Mouse (Mus musculus) lung, postnatal 0 days (tissue): Measurements from ENCODE around the gene Nek5. TPM values are rescaled to one million over a fixed set of nuclear protein-coding genes. Genes with fewer than 3 reads are reported as not detected.

ENCODE experiments used
- ATAC-seq: fragments of 200-750 bp; cut with Nextera tagmentation; 2 replicates; pipeline ENCODE4 v1.8.0; 2017; ENCODE audit warnings: moderate library complexity
- DNase-seq: peaks from one replicate; pipeline ENCODE4 v3.0.0-alpha.2; 2016; ENCODE audit warnings: low spot score
- H3K27ac ChIP-seq: fragments of 300-500 bp; sonication (generic); 2 replicates; pipeline ENCODE4 v1.5.1; 2014; ENCODE audit warnings: antibody characterized with exemption, mild to moderate bottlenecking, low read length, mixed read lengths
- H3K27me3 ChIP-seq: fragments of 300-500 bp; sonication (generic); replicated peaks from 2 replicates; pipeline ENCODE4 v1.6.1; 2014; ENCODE audit warnings: low read length, mixed read lengths; ENCODE audit not compliant: insufficient read depth
- H3K36me3 ChIP-seq: fragments of 300-500 bp; sonication (generic); 2 replicates; pipeline ENCODE4 v1.6.1; 2014; ENCODE audit warnings: low read length, mixed read lengths; ENCODE audit not compliant: insufficient read depth
- H3K4me1 ChIP-seq: fragments of 300-500 bp; sonication (generic); 2 replicates; pipeline ENCODE4 v1.6.1; 2014; ENCODE audit warnings: antibody characterized with exemption, low read depth, low read length, mixed read lengths; ENCODE audit not compliant: insufficient read depth
- H3K4me2 ChIP-seq: fragments of 300-500 bp; sonication (generic); replicated peaks from 2 replicates; pipeline ENCODE4 v1.6.1; 2014; ENCODE audit warnings: low read depth, mild to moderate bottlenecking, low read length, moderate library complexity, mixed read lengths
- H3K4me3 ChIP-seq: fragments of 300-500 bp; sonication (generic); 2 replicates; pipeline ENCODE4 v1.5.1; 2014; ENCODE audit warnings: low read depth, low read length
- H3K9ac ChIP-seq: fragments of 300-500 bp; sonication (generic); replicated peaks from 2 replicates; pipeline ENCODE4 v1.6.1; 2014; ENCODE audit warnings: low read depth, mild to moderate bottlenecking
- H3K9me3 ChIP-seq: fragments of 300-500 bp; sonication (generic); 2 replicates; pipeline ENCODE4 v1.6.1; 2016; ENCODE audit warnings: low read length, mixed read lengths
- CTCF ChIP-seq: IDR thresholded peaks from 2 replicates; pipeline ENCODE4 v1.5.1; 2016; ENCODE audit warnings: antibody characterized with exemption, mild to moderate bottlenecking
- EP300 ChIP-seq: IDR thresholded peaks from 2 replicates; pipeline ENCODE4 v1.6.1; 2016; ENCODE audit warnings: antibody characterized with exemption, mild to moderate bottlenecking, control low read depth
- WGBS: fragments of 180-500 bp; shearing (Covaris S2); extraction: QIAGEN DNeasy Blood & Tissue Kit; methylation state at CpG from one replicate; pipeline ENCODE4 v1.1.7; 2014; 5-methylcytosine and 5-hydroxymethylcytosine counted together
- polyA plus RNA-seq: library from polyadenylated mRNA; unstranded; fragments of >200 nt; fragmentation: Nextera tagmentation; extraction: Ambion mirVana; gene quantifications from 2 replicates; pipeline ENCODE4 v1.2.1, GENCODE M21; 2015

Nek5 gene
- polyA plus RNA-seq, 1 experiment from 2014 or later: 5.2 TPM

- H3K4me3 ChIP-seq: no peak overlapping the region
- WGBS: 24% methylated on average over 7 of the region's 7 CpGs
- H3K9me3 ChIP-seq: no peaks in the 10 kb centered on the region
- H3K4me2 ChIP-seq: no peak overlapping the region; the same call in 1 of the 2 replicates
- no peak overlapping the region for H3K9ac ChIP-seq
- H3K36me3 ChIP-seq: no peaks in the 10 kb centered on the region
- no peaks in the 10 kb centered on the region for H3K27me3 ChIP-seq
- TF ChIP-seq EP300: peak; percentile 71
- TF ChIP-seq CTCF: no peak
- peak; percentile 86 for ATAC-seq
- H3K4me1 ChIP-seq: no peaks in the 10 kb centered on the region
- DNase-seq: peak; percentile 76
- H3K27ac ChIP-seq: 0 out of 2 replicates have a peak overlapping the region, but pooled peaks have one; percentile 65
Measured at GRCm38 (mm10) chr8:22037022-22037421, 87.8 kb downstream of the Nek5 start.

GRCm38 (mm10) chr8:22036137-22036536 is 88.7 kb downstream of the Nek5 start:
- ATAC-seq (no peak), DNase-seq (no peak)
- Histone ChIP-seq H3K4me2 (no peak overlapping the region), H3K4me3 (no peak overlapping the region), H3K27me3 (no peaks in the 10 kb centered on the region), H3K36me3 (no peaks in the 10 kb centered on the region), H3K4me1 (no peaks in the 10 kb centered on the region), H3K9me3 (no peaks in the 10 kb centered on the region), H3K27ac (no peak overlapping the region), H3K9ac (no peak overlapping the region)
- 91% methylated on average over 9 of the region's 9 CpGs for whole genome bisulfite sequencing
- TF ChIP-seq EP300 (no peak), CTCF (no peak)

GRCm38 (mm10) chr8:22030990-22031389 is 93.9 kb downstream of the Nek5 start:
- H3K4me2 ChIP-seq: no peak overlapping the region; the same call in 1 of the 2 replicates
- ATAC-seq: peak; percentile 92
- no peaks in the 10 kb centered on the region for H3K9me3 ChIP-seq
- no peaks in the 10 kb centered on the region for H3K4me1 ChIP-seq
- H3K36me3 ChIP-seq: no peaks in the 10 kb centered on the region
- TF ChIP-seq CTCF: no peak
- peak; percentile 91 for TF ChIP-seq EP300
- 55% methylated on average over 3 of the region's 3 CpGs for WGBS
- no peak overlapping the region for H3K9ac ChIP-seq
- no peak overlapping the region for H3K4me3 ChIP-seq
- peak; percentile 72 for DNase-seq
- H3K27me3 ChIP-seq: no peaks in the 10 kb centered on the region
- 0 out of 2 replicates have a peak overlapping the region, but pooled peaks have one; percentile 32 for H3K27ac ChIP-seq

GRCm38 (mm10) chr8:22028973-22029372 is 95.9 kb downstream of the Nek5 start:
- 75% methylated on average over 3 of the region's 3 CpGs for WGBS
- Histone ChIP-seq H3K9me3 (no peaks in the 10 kb centered on the region), H3K27ac (no peak overlapping the region), H3K9ac (no peak overlapping the region), H3K36me3 (no peaks in the 10 kb centered on the region), H3K4me3 (no peak overlapping the region), H3K27me3 (no peaks in the 10 kb centered on the region), H3K4me2 (no peak overlapping the region), H3K4me1 (no peaks in the 10 kb centered on the region)
- TF ChIP-seq CTCF (peak; percentile 46; the same call in 1 of the 2 replicates), EP300 (no peak)
- no peak for DNase-seq
- no peak for ATAC-seq

- 42% methylated on average over 4 of the region's 4 CpGs for WGBS
- no peak overlapping the region for H3K4me2 ChIP-seq
- TF ChIP-seq CTCF (no peak), EP300 (peak; percentile 66)
- H3K9me3 ChIP-seq: no peaks in the 10 kb centered on the region
- no peaks in the 10 kb centered on the region for H3K27me3 ChIP-seq
- peak; percentile 74 for DNase-seq
- peak overlapping the region; percentile 72 for H3K27ac ChIP-seq
- H3K9ac ChIP-seq: no peak overlapping the region
- H3K36me3 ChIP-seq: no peaks in the 10 kb centered on the region
- no peak overlapping the region for H3K4me3 ChIP-seq
- peak; percentile 93 for ATAC-seq
- H3K4me1 ChIP-seq: no peaks in the 10 kb centered on the region
Measured at GRCm38 (mm10) chr8:22025241-22025640, 99.6 kb downstream of the Nek5 start.

Other genes starting within 250 kb of the Nek5 start
- gene Defb9, start 239.6 kb downstream of the Nek5 start, polyA plus RNA-seq: not detected in 2 replicates
- gene Defb11, start 218.6 kb downstream of the Nek5 start, polyA plus RNA-seq: not detected in 2 replicates
- gene Defb15, start 192.3 kb downstream of the Nek5 start, polyA plus RNA-seq: not detected in 2 replicates
- not detected in 2 replicates for gene Defb35, start 186.7 kb downstream of the Nek5 start, polyA plus RNA-seq
- gene Defb13, start 178.3 kb downstream of the Nek5 start, polyA plus RNA-seq: not detected in 2 replicates
- gene Fam90a1a, start 166.3 kb downstream of the Nek5 start, polyA plus RNA-seq: not detected in 2 replicates
- not detected in 2 replicates for gene Ccdc70, start 155.3 kb downstream of the Nek5 start, polyA plus RNA-seq
- 7.3 and 12.0 TPM in 2 replicates for gene Atp7b, start 64.7 kb downstream of the Nek5 start, polyA plus RNA-seq
- gene Alg11, start 64.3 kb downstream of the Nek5 start, polyA plus RNA-seq: 13.3 and 13.6 TPM in 2 replicates
- gene Nek3, start 41.4 kb upstream of the Nek5 start, polyA plus RNA-seq: 3.4 and 3.5 TPM in 2 replicates
- gene Ckap2, start 60.8 kb upstream of the Nek5 start, polyA plus RNA-seq: 2.8 and 4.5 TPM in 2 replicates
- 36.8 and 41.7 TPM in 2 replicates for gene Vps36, start 67.8 kb upstream of the Nek5 start, polyA plus RNA-seq
- 32.0 and 33.3 TPM in 2 replicates for gene Thsd1, start 102.3 kb upstream of the Nek5 start, polyA plus RNA-seq
- gene Tpte, start 158.4 kb upstream of the Nek5 start, polyA plus RNA-seq: not detected in 2 replicates